Mouse (Mus musculus): Measurements from ENCODE around the gene Brd4. TPM values are rescaled to one million over a fixed set of nuclear protein-coding genes. Genes with fewer than 3 reads are reported as not detected.
"Not testable (repeated sequence)": the region's sequence is repeated elsewhere in the genome, so short reads cannot be mapped to it uniquely, and the experiment has no call there.

Brd4 gene
- total and polyA plus RNA-seq, 2 experiments from 2014 or later = 49.7 to 81.6 TPM

DNA sequence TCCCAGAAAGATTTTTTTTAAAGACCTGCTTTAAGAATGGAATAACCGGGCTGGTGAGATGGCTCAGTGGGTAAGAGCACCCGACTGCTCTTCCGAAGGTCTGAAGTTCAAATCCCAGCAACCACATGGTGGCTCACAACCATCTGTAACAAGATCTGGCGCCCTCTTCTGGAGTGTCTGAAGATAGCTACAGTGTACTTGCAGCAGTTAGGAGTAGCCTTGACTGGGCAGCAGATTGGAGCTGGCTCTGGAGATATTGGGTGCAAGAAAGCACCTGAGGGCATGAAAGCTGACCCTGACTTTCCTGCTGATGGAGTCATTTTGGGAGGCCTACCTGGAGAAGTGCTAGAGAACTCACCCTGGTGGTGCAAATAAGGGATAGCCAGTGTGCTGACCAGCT is 68.9 kb downstream of the Brd4 start:
- DNase-seq (ENCODE audit: low spot score); H3K4me2 ChIP-seq (ENCODE audit: low read depth, low read length, poor library complexity, severe bottlenecking); H3K27me3 ChIP-seq (ENCODE audit: insufficient read depth, low read length); ATAC-seq (ENCODE audit: low FRiP score); H3K4me3 ChIP-seq (ENCODE audit: low read depth, low read length); H3K9me3 ChIP-seq (ENCODE audit: low read length); H3K4me1 ChIP-seq (ENCODE audit: insufficient read depth, low read length); H3K27ac ChIP-seq (ENCODE audit: low read depth, low read length); H3K9ac ChIP-seq (replicated peaks; ENCODE audit: low read length, poor library complexity, severe bottlenecking): not testable (repeated sequence)
- peak; percentile 46 for TF ChIP-seq CTCF (IDR thresholded peaks at IDR 0.05)
- 75% methylated on average over 4 of the region's 4 CpGs for WGBS
- H3K36me3 ChIP-seq (ENCODE audit: insufficient read depth, low read length) = peaks cover 40% of the 10 kb centered on the region

DNA sequence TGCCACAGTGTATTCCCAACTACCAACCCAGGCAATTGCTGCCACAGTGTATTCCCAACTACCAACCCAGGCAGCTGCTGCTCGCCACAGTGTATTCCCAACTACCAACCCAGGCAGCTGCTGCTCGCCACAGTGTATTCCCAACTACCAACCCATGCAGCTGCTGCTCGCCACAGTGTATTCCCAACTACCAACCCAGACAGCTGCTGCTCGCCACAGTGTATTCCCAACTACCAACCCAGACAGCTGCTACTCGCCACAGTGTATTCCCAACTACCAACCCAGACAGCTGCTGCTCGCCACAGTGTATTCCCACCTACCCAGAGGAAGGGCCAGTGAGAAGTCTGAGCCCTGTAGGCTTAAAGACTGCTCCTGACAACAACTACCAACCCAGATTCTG is 73.0 kb downstream of the Brd4 start:
- H3K27me3 ChIP-seq (ENCODE audit: insufficient read depth, low read length); H3K4me2 ChIP-seq (ENCODE audit: low read depth, low read length, poor library complexity, severe bottlenecking); H3K4me1 ChIP-seq (ENCODE audit: insufficient read depth, low read length); ATAC-seq (ENCODE audit: low FRiP score); H3K4me3 ChIP-seq (ENCODE audit: low read depth, low read length); H3K9me3 ChIP-seq (ENCODE audit: low read length); DNase-seq (ENCODE audit: low spot score); H3K27ac ChIP-seq (ENCODE audit: low read depth, low read length); H3K9ac ChIP-seq (replicated peaks; ENCODE audit: low read length, poor library complexity, severe bottlenecking): not testable (repeated sequence)
- H3K36me3 ChIP-seq (ENCODE audit: insufficient read depth, low read length) = peaks cover 48% of the 10 kb centered on the region
- WGBS = 90% methylated on average over 6 of the region's 6 CpGs

DNA sequence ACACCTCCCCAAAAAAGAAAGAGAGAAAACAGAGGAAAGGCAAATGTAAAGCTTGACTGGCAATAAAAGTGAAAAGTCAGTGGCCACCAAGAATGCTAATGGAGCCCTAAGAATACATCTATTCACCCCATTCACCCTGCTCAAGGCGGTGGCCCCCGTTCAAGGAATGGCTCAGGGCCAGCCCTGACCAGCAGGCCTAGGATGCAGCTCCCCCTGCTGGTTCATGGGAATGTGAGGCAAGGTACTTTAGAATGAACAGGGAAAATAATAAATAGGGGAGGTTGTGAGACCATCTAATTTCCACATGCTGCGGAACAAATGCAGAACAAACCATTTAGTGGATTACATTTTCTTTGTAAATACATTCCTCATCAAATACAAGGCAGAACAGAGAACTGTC is 74.8 kb downstream of the Brd4 start:
- Histone ChIP-seq H3K9ac (replicated peaks; ENCODE audit: low read length, poor library complexity, severe bottlenecking) (no peak overlapping the region), H3K27ac (ENCODE audit: low read depth, low read length) (no peak overlapping the region), H3K9me3 (ENCODE audit: low read length) (no peaks in the 10 kb centered on the region), H3K27me3 (ENCODE audit: insufficient read depth, low read length) (no peaks in the 10 kb centered on the region), H3K36me3 (ENCODE audit: insufficient read depth, low read length) (peaks cover 53% of the 10 kb centered on the region), H3K4me2 (ENCODE audit: low read depth, low read length, poor library complexity, severe bottlenecking) (no peak overlapping the region), H3K4me3 (ENCODE audit: low read depth, low read length) (no peak overlapping the region), H3K4me1 (ENCODE audit: insufficient read depth, low read length) (no peaks in the 10 kb centered on the region)
- WGBS = 27% methylated on average over 3 of the region's 3 CpGs
- TF ChIP-seq CTCF (IDR thresholded peaks at IDR 0.05) = peak; percentile 89
- peak; percentile 81 for DNase-seq (ENCODE audit: low spot score)
- no peak for ATAC-seq (ENCODE audit: low FRiP score)

DNA sequence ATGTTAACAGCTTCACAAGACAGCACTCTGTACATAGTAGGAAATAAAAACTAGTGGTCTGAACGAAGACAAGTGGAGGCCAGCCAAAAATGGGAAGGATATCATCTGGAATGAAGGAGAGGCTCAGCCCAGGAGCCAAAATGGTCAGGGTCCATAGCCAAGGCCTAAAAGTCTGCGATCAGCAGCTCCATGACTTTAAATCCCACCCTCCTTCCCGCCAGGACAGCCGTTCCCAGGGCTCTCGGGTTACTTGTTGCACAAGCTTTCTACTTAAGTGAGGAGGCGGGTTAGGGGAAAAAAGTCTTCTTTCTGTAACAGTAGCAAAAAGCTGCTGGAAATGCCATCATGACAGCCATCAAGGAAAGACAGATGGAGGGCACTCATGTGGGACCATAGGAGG is 75.4 kb downstream of the Brd4 start:
- Histone ChIP-seq H3K27me3 (ENCODE audit: insufficient read depth, low read length) (no peaks in the 10 kb centered on the region), H3K9me3 (ENCODE audit: low read length) (no peaks in the 10 kb centered on the region), H3K9ac (replicated peaks; ENCODE audit: low read length, poor library complexity, severe bottlenecking) (no peak overlapping the region), H3K27ac (ENCODE audit: low read depth, low read length) (no peak overlapping the region), H3K4me2 (ENCODE audit: low read depth, low read length, poor library complexity, severe bottlenecking) (no peak overlapping the region), H3K36me3 (ENCODE audit: insufficient read depth, low read length) (peaks cover 47% of the 10 kb centered on the region), H3K4me1 (ENCODE audit: insufficient read depth, low read length) (no peaks in the 10 kb centered on the region), H3K4me3 (ENCODE audit: low read depth, low read length) (no peak overlapping the region)
- DNase-seq (ENCODE audit: low spot score) (peak; percentile 24), ATAC-seq (ENCODE audit: low FRiP score) (no peak)
- TF ChIP-seq CTCF (IDR thresholded peaks at IDR 0.05) = no peak
- WGBS = 70% methylated on average over 6 of the region's 6 CpGs

DNA sequence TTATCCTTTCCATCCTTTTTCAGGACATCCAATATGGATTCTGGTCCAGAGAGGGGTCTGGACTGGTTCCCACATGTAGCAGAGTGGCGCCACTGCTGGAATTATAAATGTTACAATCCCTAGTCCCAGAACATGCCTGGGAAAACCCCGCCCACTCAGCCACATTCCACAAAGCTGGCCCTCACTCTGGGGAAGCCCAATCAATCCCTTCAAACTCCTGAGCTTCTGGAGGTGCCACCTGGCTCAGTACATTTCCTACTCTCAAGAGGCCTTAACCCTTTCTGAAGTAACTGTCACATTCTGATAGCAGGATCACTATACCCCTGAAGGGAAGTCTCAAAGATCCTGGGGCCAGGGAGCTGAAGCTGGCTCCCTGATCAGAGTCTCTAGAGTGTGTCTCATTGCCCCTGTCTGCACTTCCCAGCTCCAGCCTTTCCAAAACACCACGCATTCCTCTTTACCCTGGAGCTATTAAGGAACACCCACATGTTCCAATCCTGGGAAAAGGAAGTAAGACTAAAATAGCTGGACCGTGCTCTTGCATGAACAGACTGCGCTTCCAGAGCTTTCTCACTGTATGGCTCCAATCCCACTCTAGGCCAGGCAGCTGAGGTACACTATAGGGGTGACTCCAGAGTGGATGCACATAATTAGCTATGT is 76.8 kb downstream of the Brd4 start:
- no peaks in the 10 kb centered on the region for H3K9me3 ChIP-seq (ENCODE audit: low read length)
- DNase-seq (ENCODE audit: low spot score) = no peak
- no peak overlapping the region for H3K4me2 ChIP-seq (ENCODE audit: low read depth, low read length, poor library complexity, severe bottlenecking)
- no peaks in the 10 kb centered on the region for H3K27me3 ChIP-seq (ENCODE audit: insufficient read depth, low read length)
- no peaks in the 10 kb centered on the region for H3K4me1 ChIP-seq (ENCODE audit: insufficient read depth, low read length)
- no peak overlapping the region for H3K27ac ChIP-seq (ENCODE audit: low read depth, low read length)
- WGBS = 72% methylated on average over 5 of the region's 5 CpGs
- H3K9ac ChIP-seq (replicated peaks; ENCODE audit: low read length, poor library complexity, severe bottlenecking) = no peak overlapping the region
- TF ChIP-seq CTCF (IDR thresholded peaks at IDR 0.05) = no peak
- ATAC-seq (ENCODE audit: low FRiP score) = no peak
- H3K4me3 ChIP-seq (ENCODE audit: low read depth, low read length) = no peak overlapping the region
- H3K36me3 ChIP-seq (ENCODE audit: insufficient read depth, low read length) = peaks cover 42% of the 10 kb centered on the region

DNA sequence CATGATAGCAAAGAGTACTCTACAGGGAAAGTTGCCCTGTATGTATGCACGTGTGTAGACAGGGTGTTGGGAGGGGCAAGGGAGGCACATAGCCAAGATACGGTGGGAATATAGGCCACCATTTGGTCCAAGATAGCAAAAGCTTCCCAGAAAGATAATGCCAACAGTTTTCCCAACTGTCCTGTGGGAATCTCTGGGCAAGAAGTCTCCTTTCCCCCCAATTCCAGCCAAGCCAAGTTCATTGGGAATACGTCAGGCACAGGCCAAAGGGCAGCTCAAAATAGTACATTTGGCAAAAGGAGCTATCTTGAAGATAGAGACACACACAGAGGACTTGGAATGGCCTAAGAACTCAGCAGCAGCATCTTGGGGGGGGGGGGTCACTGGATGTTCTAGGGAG is 79.2 kb downstream of the Brd4 start:
- 88% methylated on average over 3 of the region's 3 CpGs for WGBS
- H3K9me3 ChIP-seq (ENCODE audit: low read length) = no peaks in the 10 kb centered on the region
- ATAC-seq (ENCODE audit: low FRiP score) = no peak
- TF ChIP-seq CTCF (IDR thresholded peaks at IDR 0.05) = no peak
- H3K4me1 ChIP-seq (ENCODE audit: insufficient read depth, low read length) = no peaks in the 10 kb centered on the region
- peaks cover 46% of the 10 kb centered on the region for H3K36me3 ChIP-seq (ENCODE audit: insufficient read depth, low read length)
- H3K27ac ChIP-seq (ENCODE audit: low read depth, low read length) = no peak overlapping the region
- no peak overlapping the region for H3K9ac ChIP-seq (replicated peaks; ENCODE audit: low read length, poor library complexity, severe bottlenecking)
- no peak overlapping the region for H3K4me2 ChIP-seq (ENCODE audit: low read depth, low read length, poor library complexity, severe bottlenecking)
- no peak for DNase-seq (ENCODE audit: low spot score)
- H3K4me3 ChIP-seq (ENCODE audit: low read depth, low read length) = no peak overlapping the region
- H3K27me3 ChIP-seq (ENCODE audit: insufficient read depth, low read length) = no peaks in the 10 kb centered on the region

All from midbrain, postnatal 0 days (tissue).